Mouse (Mus musculus) ES-E14 (cell line): ENCODE measurements at regions not wholly inside any gene's neighbourhood (a gene's known extent, or its start where the extent isn't known, plus 50 kb on each side); places are given as distances from the start of the nearest gene placed in this dataset.

Experiments
- DNase-seq: peaks from one replicate; pipeline ENCODE4 v3.0.0-alpha.2; 2013; ENCODE audit warnings: low read depth, low spot score
- H3K27ac ChIP-seq: 2 replicates; pipeline ENCODE4 v1.5.1; 2012; ENCODE audit warnings: low read depth, mild to moderate bottlenecking, low read length, moderate library complexity, mixed read lengths; ENCODE audit not compliant: poor library complexity, insufficient read depth, severe bottlenecking
- H3K36me3 ChIP-seq: 2 replicates; pipeline ENCODE4 v1.6.1; 2012; ENCODE audit warnings: mild to moderate bottlenecking, low read length, moderate library complexity, mixed read lengths; ENCODE audit not compliant: control insufficient read depth, poor library complexity, insufficient read depth, severe bottlenecking
- H3K4me1 ChIP-seq, 2 experiments: fragments of 150-350 bp in 1 of 2; sonication (generic) in 1 of 2; 2 replicates each; pipeline ENCODE4 v1.6.1; 2012; ENCODE audit warnings: low read length in 2 of 2, mild to moderate bottlenecking in 1 of 2, mixed read lengths in 1 of 2; ENCODE audit not compliant: control insufficient read depth in 2 of 2, insufficient read depth in 2 of 2, poor library complexity in 1 of 2
- H3K4me3 ChIP-seq, 2 experiments: fragments of 150-350 bp in 1 of 2; sonication (generic) in 1 of 2; 2 replicates each; pipeline ENCODE4 v1.5.1; 2012; ENCODE audit warnings: low read length in 2 of 2, low read depth in 1 of 2, mild to moderate bottlenecking in 1 of 2, mixed read lengths in 1 of 2; ENCODE audit not compliant: insufficient read depth in 1 of 2, poor library complexity in 1 of 2, severe bottlenecking in 1 of 2
- H3K9ac ChIP-seq: 2 replicates; pipeline ENCODE4 v1.6.1; 2012; ENCODE audit warnings: low read depth, mild to moderate bottlenecking, low read length, mixed read lengths; ENCODE audit not compliant: poor library complexity, insufficient read depth, severe bottlenecking
- H3K9me3 ChIP-seq: fragments of 150-350 bp; sonication (generic); 2 replicates; pipeline ENCODE4 v1.6.1; 2012; ENCODE audit warnings: low read depth, mild to moderate bottlenecking, low read length; ENCODE audit not compliant: control insufficient read depth, insufficient read depth
- CHD2 ChIP-seq: IDR thresholded peaks from 2 replicates; pipeline ENCODE4 v1.6.1; 2014; ENCODE audit warnings: mild to moderate bottlenecking, low read depth, low read length, inconsistent platforms
- HCFC1 ChIP-seq: IDR thresholded peaks from 2 replicates; pipeline ENCODE4 v1.6.1; 2012; ENCODE audit warnings: low read length, inconsistent platforms, borderline replicate concordance; ENCODE audit not compliant: insufficient read depth
- MAFK ChIP-seq: IDR thresholded peaks from 2 replicates; pipeline ENCODE4 v1.6.1; 2014; ENCODE audit warnings: mild to moderate bottlenecking, low read depth, low read length, inconsistent platforms; ENCODE audit not compliant: insufficient read depth
- ZC3H11A ChIP-seq: IDR thresholded peaks from 2 replicates; pipeline ENCODE4 v1.6.1; 2012; ENCODE audit warnings: low read depth, mild to moderate bottlenecking, inconsistent platforms, low read length, borderline replicate concordance
- ZNF384 ChIP-seq: IDR thresholded peaks from 2 replicates; pipeline ENCODE4 v1.6.1; 2012; ENCODE audit warnings: low read depth, low read length, inconsistent platforms
- in situ Hi-C, 2 experiments: fragments of 600-800 bp; cut with MboI; formaldehyde crosslinking; loops; one replicate each; pipeline ENCODE4 v1.15.1; 2025; ENCODE audit warnings: low sequenced_read_pairs in 2 of 2, inconsistent platforms in 1 of 2; ENCODE audit not compliant: unreplicated experiment in 2 of 2

- in situ Hi-C loops = no loop called here
- TF ChIP-seq MAFK (no peak), ZNF384 (no peak), CHD2 (no peak), ZC3H11A (no peak)
- no peak overlapping the region for H3K27ac ChIP-seq
Observed at GRCm38 (mm10) chr8:100206557-100207349, 790.5 kb upstream of the Cdh8 start.

GRCm38 (mm10) chr8:100193228-100193627 is 777.0 kb upstream of the Cdh8 start:
- H3K4me1 ChIP-seq = no peaks in the 10 kb centered on the region
- no peaks in the 10 kb centered on the region for H3K9me3 ChIP-seq
- no peak overlapping the region for H3K4me3 ChIP-seq
- no peak overlapping the region for H3K27ac ChIP-seq
- TF ChIP-seq ZNF384 (no peak), MAFK (no peak), ZC3H11A (no peak), CHD2 (no peak), HCFC1 (no peak)
- no peak overlapping the region for H3K9ac ChIP-seq
- no peaks in the 10 kb centered on the region for H3K36me3 ChIP-seq
- no peak for DNase-seq
- in situ Hi-C loops = no loop called here

More at GRCm38 (mm10) chr8:100206557-100207349, 790.5 kb upstream of the Cdh8 start:
- Histone ChIP-seq H3K4me1 (no peaks in the 10 kb centered on the region), H3K4me3 (no peak overlapping the region), H3K9me3 (no peaks in the 10 kb centered on the region), H3K9ac (no peak overlapping the region), H3K36me3 (no peaks in the 10 kb centered on the region)
- no peak for DNase-seq

GRCm38 (mm10) chr8:100190698-100191097 is 774.4 kb upstream of the Cdh8 start:
- no peaks in the 10 kb centered on the region for H3K36me3 ChIP-seq
- no peaks in the 10 kb centered on the region for H3K4me1 ChIP-seq
- H3K9ac ChIP-seq = no peak overlapping the region
- DNase-seq = no peak
- in situ Hi-C loops = no loop called here
- no peak overlapping the region for H3K27ac ChIP-seq
- H3K4me3 ChIP-seq = no peak overlapping the region
- H3K9me3 ChIP-seq = no peaks in the 10 kb centered on the region
- no peak for TF ChIP-seq MAFK
- TF ChIP-seq ZNF384 = no peak
- no peak for TF ChIP-seq CHD2
- TF ChIP-seq ZC3H11A = no peak
- TF ChIP-seq HCFC1 = no peak

GRCm38 (mm10) chr8:100187976-100188375 is 771.7 kb upstream of the Cdh8 start:
- Histone ChIP-seq H3K9me3 (no peaks in the 10 kb centered on the region), H3K27ac (no peak overlapping the region), H3K9ac (no peak overlapping the region), H3K4me3 (no peak overlapping the region), H3K36me3 (no peaks in the 10 kb centered on the region), H3K4me1 (no peaks in the 10 kb centered on the region)
- in situ Hi-C loops = no loop called here
- TF ChIP-seq CHD2 (no peak), ZC3H11A (no peak), HCFC1 (no peak), MAFK (no peak), ZNF384 (no peak)
- DNase-seq = no peak

GRCm38 (mm10) chr8:100176502-100176901 is 760.2 kb upstream of the Cdh8 start:
- Histone ChIP-seq H3K9me3 (no peaks in the 10 kb centered on the region), H3K9ac (no peak overlapping the region), H3K4me1 (no peaks in the 10 kb centered on the region), H3K4me3 (no peak overlapping the region), H3K36me3 (no peaks in the 10 kb centered on the region), H3K27ac (no peak overlapping the region)
- TF ChIP-seq ZNF384 (no peak), HCFC1 (no peak), ZC3H11A (no peak), MAFK (no peak), CHD2 (no peak)
- in situ Hi-C loops = no loop called here
- DNase-seq = no peak
